Mouse (Mus musculus) cerebellum, postnatal 14 days (tissue): ENCODE measurements around the gene Fnbp1l.

Experiments used
- DNase-seq, 2 experiments: peaks; one replicate each; pipeline ENCODE4 v3.0.0; 2021; ENCODE audit warnings: mixed read lengths in 2 of 2

Gene Fnbp1l

GRCm38 (mm10) chr3:122492006-122492405, 127.5 kb downstream of the Fnbp1l start:
- no peak for DNase-seq

- no peak for DNase-seq
These were observed 128.9 kb downstream of the Fnbp1l start for GRCm38 (mm10) chr3:122490574-122490973.
